Mouse (Mus musculus) stomach, postnatal 0 days (tissue): ENCODE measurements around the gene Dcst1. TPM values are rescaled to one million over a fixed set of nuclear protein-coding genes. Genes with fewer than 3 reads are reported as not detected.

Source experiments
- ATAC-seq: fragments of 200-750 bp; cut with Nextera tagmentation; 2 replicates; pipeline ENCODE4 v1.8.0; 2017; ENCODE audit not compliant: low FRiP score, low TSS enrichment
- DNase-seq: peaks from one replicate; pipeline ENCODE4 v3.0.0-alpha.2; 2016; ENCODE audit warnings: low spot score
- H3K27ac ChIP-seq: fragments of 300-500 bp; sonication (generic); replicated peaks from 2 replicates; pipeline ENCODE4 v1.5.1; 2014; ENCODE audit warnings: mild to moderate bottlenecking, control low read depth
- H3K27me3 ChIP-seq: fragments of 300-500 bp; sonication (generic); 2 replicates; pipeline ENCODE4 v1.6.1; 2014; ENCODE audit warnings: low read length; ENCODE audit not compliant: control insufficient read depth, insufficient read depth
- H3K36me3 ChIP-seq: fragments of 300-500 bp; sonication (generic); 2 replicates; pipeline ENCODE4 v1.6.1; 2014; ENCODE audit warnings: low read length, mixed read lengths; ENCODE audit not compliant: control insufficient read depth, insufficient read depth
- H3K4me1 ChIP-seq: fragments of 300-500 bp; sonication (generic); replicated peaks from 2 replicates; pipeline ENCODE4 v1.6.1; 2014; ENCODE audit warnings: antibody characterized with exemption; ENCODE audit not compliant: control insufficient read depth, insufficient read depth
- H3K4me2 ChIP-seq: fragments of 300-500 bp; sonication (generic); replicated peaks from 2 replicates; pipeline ENCODE4 v1.6.1; 2014; ENCODE audit warnings: low read depth, mild to moderate bottlenecking, control low read depth, moderate library complexity
- H3K4me3 ChIP-seq: fragments of 300-500 bp; sonication (generic); 2 replicates; pipeline ENCODE4 v1.5.1; 2014; ENCODE audit warnings: low read depth, low read length, control low read depth
- H3K9ac ChIP-seq: fragments of 300-500 bp; sonication (generic); 2 replicates; pipeline ENCODE4 v1.6.1; 2014; ENCODE audit warnings: mild to moderate bottlenecking, low read length, control low read depth, mixed read lengths
- H3K9me3 ChIP-seq: fragments of 300-500 bp; sonication (generic); 2 replicates; pipeline ENCODE4 v1.6.1; 2016; ENCODE audit warnings: low read length; ENCODE audit not compliant: control insufficient read depth
- CTCF ChIP-seq: IDR thresholded peaks from 2 replicates; pipeline ENCODE4 v1.5.1; 2016; ENCODE audit warnings: antibody characterized with exemption, low read depth, mild to moderate bottlenecking, moderate library complexity
- EP300 ChIP-seq: optimal IDR thresholded peaks from 2 replicates; pipeline ENCODE3; 2016; ENCODE audit warnings: antibody characterized with exemption
- whole genome bisulfite sequencing: fragments of 180-500 bp; shearing (Covaris S2); extraction: QIAGEN DNeasy Blood & Tissue Kit; methylation state at CpG from one replicate; pipeline ENCODE4 v1.1.7; 2014; 5-methylcytosine and 5-hydroxymethylcytosine counted together
- polyA plus RNA-seq: library from polyadenylated mRNA; unstranded; fragments of >200 nt; fragmentation: Nextera tagmentation; extraction: Ambion mirVana; gene quantifications from 2 replicates; pipeline ENCODE4 v1.2.1, GENCODE M21; 2015

The Dcst1 gene
- polyA plus RNA-seq, 1 experiment from 2014 or later = 0.29 TPM

- TF ChIP-seq EP300 (no peak), CTCF (no peak)
- Histone ChIP-seq H3K4me2 (peak overlapping the region; percentile 98), H3K36me3 (no peaks in the 10 kb centered on the region; the same call in none of the 2 replicates), H3K9me3 (no peaks in the 10 kb centered on the region), H3K27ac (peak overlapping the region; percentile 78), H3K4me3 (peak overlapping the region; percentile 74), H3K27me3 (no peaks in the 10 kb centered on the region), H3K4me1 (peaks cover 3% of the 10 kb centered on the region; the same call in 1 of the 2 replicates), H3K9ac (peak overlapping the region; percentile 70)
- ATAC-seq (peak; percentile 52), DNase-seq (peak; percentile 51)
- 1% methylated on average over 38 of the region's 38 CpGs for WGBS
Measured at GRCm38 (mm10) chr3:89348911-89349868, 15.9 kb downstream of the Dcst1 start.

GRCm38 (mm10) chr3:89347916-89348315 lies 17.1 kb downstream of the Dcst1 start:
- no peak overlapping the region; the same call in 1 of the 2 replicates for H3K27ac ChIP-seq
- DNase-seq = no peak
- H3K9ac ChIP-seq = no peak overlapping the region
- no peaks in the 10 kb centered on the region for H3K9me3 ChIP-seq
- no peak overlapping the region for H3K4me3 ChIP-seq
- H3K4me1 ChIP-seq = peaks cover 3% of the 10 kb centered on the region; the same call in 1 of the 2 replicates
- no peak for TF ChIP-seq EP300
- TF ChIP-seq CTCF = no peak
- WGBS = 85% methylated on average over 1 of the region's 1 CpGs
- ATAC-seq = no peak
- H3K4me2 ChIP-seq = no peak overlapping the region
- peaks cover 7% of the 10 kb centered on the region for H3K36me3 ChIP-seq
- no peaks in the 10 kb centered on the region for H3K27me3 ChIP-seq

- Histone ChIP-seq H3K9me3 (no peaks in the 10 kb centered on the region), H3K27ac (no peak overlapping the region), H3K9ac (no peak overlapping the region), H3K4me3 (no peak overlapping the region), H3K36me3 (peaks cover 7% of the 10 kb centered on the region), H3K4me2 (no peak overlapping the region), H3K4me1 (peaks cover 3% of the 10 kb centered on the region; the same call in 1 of the 2 replicates), H3K27me3 (no peaks in the 10 kb centered on the region)
- WGBS = 88% methylated on average over 10 of the region's 10 CpGs
- no peak for TF ChIP-seq EP300
- no peak for DNase-seq
- ATAC-seq = no peak
Measured at GRCm38 (mm10) chr3:89346815-89347540, 18.1 kb downstream of the Dcst1 start.

- Histone ChIP-seq H3K9ac (no peak overlapping the region), H3K27me3 (no peaks in the 10 kb centered on the region), H3K4me2 (no peak overlapping the region), H3K27ac (no peak overlapping the region), H3K4me1 (peaks cover 2% of the 10 kb centered on the region), H3K4me3 (no peak overlapping the region), H3K36me3 (peaks cover 7% of the 10 kb centered on the region), H3K9me3 (no peaks in the 10 kb centered on the region)
- WGBS = 84% methylated on average over 7 of the region's 7 CpGs
- ATAC-seq (no peak), DNase-seq (no peak)
- no peak for TF ChIP-seq EP300
- TF ChIP-seq CTCF = no peak
Measured at GRCm38 (mm10) chr3:89343279-89343678, 21.8 kb downstream of the Dcst1 start.

- ATAC-seq = no peak
- DNase-seq = no peak
- Histone ChIP-seq H3K4me2 (no peak overlapping the region), H3K9ac (no peak overlapping the region), H3K27me3 (no peaks in the 10 kb centered on the region), H3K4me3 (no peak overlapping the region), H3K36me3 (peaks cover 7% of the 10 kb centered on the region), H3K27ac (no peak overlapping the region), H3K9me3 (no peaks in the 10 kb centered on the region), H3K4me1 (peaks cover 5% of the 10 kb centered on the region)
- 71% methylated on average over 4 of the region's 4 CpGs for WGBS
- TF ChIP-seq CTCF = no peak
- TF ChIP-seq EP300 = no peak
Measured at GRCm38 (mm10) chr3:89341794-89342193, 23.3 kb downstream of the Dcst1 start.
